Mouse (Mus musculus) brain, embryonic 14.5 days (tissue): ENCODE results near the gene Wfikkn2.

Source experiments
- CTCF ChIP-seq: fragments of 200-500 bp; IDR thresholded peaks from 2 replicates; pipeline ENCODE4 v1.5.1; 2012; ENCODE audit warnings: inconsistent platforms, mild to moderate bottlenecking, moderate library complexity, borderline replicate concordance; ENCODE audit not compliant: insufficient read depth, insufficient read length; ENCODE audit errors: extremely low read depth
- POLR2A ChIP-seq: fragments of 200-500 bp; IDR thresholded peaks from 2 replicates; pipeline ENCODE4 v1.6.1; 2012; ENCODE audit warnings: mild to moderate bottlenecking, inconsistent platforms, borderline replicate concordance; ENCODE audit not compliant: poor library complexity, insufficient read depth, insufficient read length, severe bottlenecking; ENCODE audit errors: extremely low read depth

DNA sequence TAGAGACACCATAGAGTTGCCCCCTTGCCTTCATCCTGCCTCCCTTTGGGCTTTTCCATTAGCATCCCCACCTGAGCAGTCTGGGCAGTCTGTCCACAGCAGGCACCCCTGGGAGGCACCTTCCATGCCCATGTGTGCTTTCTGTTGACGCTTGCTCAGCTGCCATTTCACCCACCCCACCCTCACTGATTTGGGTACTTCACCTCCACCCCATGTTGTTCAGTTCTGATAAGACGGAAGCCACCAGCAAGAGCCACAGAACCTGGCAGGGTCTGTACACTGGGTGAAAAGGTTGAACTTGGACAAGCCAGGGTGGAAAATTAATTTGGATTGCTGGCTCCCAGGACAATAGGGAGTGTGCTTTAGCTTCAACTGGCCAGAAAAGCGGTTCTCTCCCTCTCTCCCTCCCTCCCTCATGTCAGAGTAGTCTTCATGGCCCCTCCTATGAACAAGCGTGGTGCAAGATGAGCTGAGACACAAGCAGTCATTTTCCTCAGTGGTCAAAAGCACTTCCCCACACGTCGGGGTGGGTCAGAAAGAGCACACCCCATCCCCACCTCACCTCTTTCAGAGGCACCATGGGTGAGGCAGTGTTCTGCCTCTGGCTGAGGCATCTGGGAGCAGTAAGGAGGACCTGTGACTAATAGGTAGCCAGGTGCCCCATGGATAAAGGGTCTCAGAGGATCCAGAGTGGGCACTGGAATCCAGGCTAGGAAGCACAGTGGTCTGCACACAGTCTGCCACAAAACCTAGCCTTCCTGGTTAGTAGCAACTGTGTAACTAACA, 16.0 kb upstream of the Wfikkn2 start:
- TF ChIP-seq POLR2A (no peak), CTCF (no peak)
